In genomic region chr5:144195567-144195966, GRCm38 (mm10) we compare ENCODE assay signal across 29 mouse cellular contexts. TPM values are rescaled to one million over a fixed set of nuclear protein-coding genes. Genes with fewer than 3 reads are reported as not detected.
"Had no signal": no experiment of that assay in that cellular context is flagged by ENCODE, and none has a peak within 500 bp of the region (broad histone marks: within the 10 kb centered on the region; RNA-seq: fewer than 3 reads in every experiment).

No protein-coding gene starts in this region.

- ATAC-seq: forebrain, embryonic 13.5 days; forebrain, embryonic 14.5 days; forebrain, embryonic 15.5 days; forebrain, embryonic 16.5 days; forebrain, postnatal 0 days had no signal

- H3K9ac ChIP-seq: embryonic facial prominence, embryonic 12.5 days; embryonic facial prominence, embryonic 13.5 days; embryonic facial prominence, embryonic 15.5 days; forebrain, embryonic 12.5 days; forebrain, embryonic 13.5 days; forebrain, embryonic 15.5 days; forebrain, postnatal 0 days had no signal

- H3K4me2 ChIP-seq: embryonic facial prominence, embryonic 12.5 days; embryonic facial prominence, embryonic 13.5 days; embryonic facial prominence, embryonic 15.5 days; forebrain, embryonic 12.5 days; forebrain, embryonic 13.5 days; forebrain, embryonic 15.5 days had no signal

- H3K9me3 ChIP-seq: embryonic facial prominence, embryonic 10.5 days; embryonic facial prominence, embryonic 12.5 days; embryonic facial prominence, embryonic 13.5 days; embryonic facial prominence, embryonic 15.5 days; forebrain, embryonic 10.5 days; forebrain, embryonic 12.5 days; forebrain, embryonic 13.5 days; forebrain, embryonic 15.5 days had no signal

- H3K27me3 ChIP-seq: embryonic facial prominence, embryonic 12.5 days; embryonic facial prominence, embryonic 13.5 days; embryonic facial prominence, embryonic 15.5 days; forebrain, embryonic 13.5 days; forebrain, embryonic 15.5 days had no signal

- H3K4me1 ChIP-seq: embryonic facial prominence, embryonic 12.5 days; forebrain, embryonic 15.5 days had no signal

- DNase-seq: cerebellum, adult 18-20 months; cerebellum, adult 2 months; cerebellum, adult 8-10 months; cerebellum, adult 9-10 months; cerebellum, adult 9-11 months; cerebellum, postnatal 14 days; cerebellum, postnatal 36 days; embryo, embryonic 11 days; forebrain, postnatal 0 days; gastrocnemius, adult 2 months; gastrocnemius, postnatal 10 days; gastrocnemius, postnatal 14 days; gastrocnemius, postnatal 25 days; gastrocnemius, postnatal 36 days; heart, adult 18-20 months had no signal

- H3K27ac ChIP-seq: embryonic facial prominence, embryonic 10.5 days; embryonic facial prominence, embryonic 12.5 days; embryonic facial prominence, embryonic 13.5 days; embryonic facial prominence, embryonic 15.5 days; forebrain, embryonic 10.5 days; forebrain, embryonic 12.5 days; forebrain, embryonic 13.5 days; forebrain, embryonic 15.5 days; gastrocnemius, adult 2 months had no signal

- H3K4me3 ChIP-seq: embryonic facial prominence, embryonic 10.5 days; embryonic facial prominence, embryonic 12.5 days; embryonic facial prominence, embryonic 13.5 days; embryonic facial prominence, embryonic 15.5 days; erythroblast, embryonic 14.5 days; forebrain, embryonic 10.5 days; forebrain, embryonic 12.5 days; forebrain, embryonic 13.5 days; forebrain, embryonic 15.5 days; gastrocnemius, adult 2 months had no signal

RNA-seq across cellular contexts. Expression of gene Bhlha15, which starts 5.5 kb away (rescaled TPM):
- total RNA-seq: forebrain, postnatal 0 days; gastrocnemius, adult 18-20 months; gastrocnemius, adult 2 months; gastrocnemius, adult 8-10 months; gastrocnemius, postnatal 14 days; gastrocnemius, postnatal 25 days; gastrocnemius, postnatal 36 days; gastrocnemius, postnatal 4 days had no signal
- polyA plus RNA-seq: erythroblast, embryonic 14.5 days; forebrain, postnatal 0 days had no signal
